Mouse (Mus musculus) heart, embryonic 11.5 days (tissue): ENCODE data around the gene Ptpn13. TPM values are rescaled to one million over a fixed set of nuclear protein-coding genes. Genes with fewer than 3 reads are reported as not detected.

Source experiments
- ATAC-seq: fragments of 200-750 bp; cut with Nextera tagmentation; replicated peaks from 2 replicates; pipeline ENCODE4 v1.8.0; 2017; ENCODE audit warnings: moderate library complexity; ENCODE audit not compliant: insufficient number of reproducible peaks, low FRiP score, low TSS enrichment
- H3K27ac ChIP-seq: fragments of 300-500 bp; sonication (generic); 2 replicates; pipeline ENCODE4 v1.5.1; 2014; ENCODE audit warnings: mild to moderate bottlenecking, low read depth, low read length
- H3K27me3 ChIP-seq: fragments of 300-500 bp; sonication (generic); 2 replicates; pipeline ENCODE4 v1.6.1; 2014; ENCODE audit warnings: mild to moderate bottlenecking, low read length, mixed read lengths; ENCODE audit not compliant: control insufficient read depth, insufficient read depth
- H3K36me3 ChIP-seq: fragments of 300-500 bp; sonication (generic); 2 replicates; pipeline ENCODE4 v1.6.1; 2014; ENCODE audit warnings: mild to moderate bottlenecking, low read length, moderate library complexity, mixed read lengths; ENCODE audit not compliant: control insufficient read depth, insufficient read depth
- H3K4me1 ChIP-seq: fragments of 300-500 bp; sonication (generic); 2 replicates; pipeline ENCODE4 v1.6.1; 2014; ENCODE audit warnings: low read length; ENCODE audit not compliant: control insufficient read depth, insufficient read depth
- H3K4me2 ChIP-seq: fragments of 300-500 bp; sonication (generic); 2 replicates; pipeline ENCODE4 v1.6.1; 2014; ENCODE audit warnings: mild to moderate bottlenecking, moderate library complexity
- H3K4me3 ChIP-seq: fragments of 300-500 bp; sonication (generic); 2 replicates; pipeline ENCODE4 v1.5.1; 2014; ENCODE audit warnings: low read depth, low read length
- H3K9ac ChIP-seq: fragments of 300-500 bp; sonication (generic); 2 replicates; pipeline ENCODE4 v1.6.1; 2014; ENCODE audit warnings: mild to moderate bottlenecking, low read depth, low read length, moderate library complexity
- H3K9me3 ChIP-seq: fragments of 300-500 bp; sonication (generic); replicated peaks from 2 replicates; pipeline ENCODE4 v1.6.1; 2016; ENCODE audit warnings: low read length; ENCODE audit not compliant: control insufficient read depth
- WGBS: fragments of 180-500 bp; shearing (Covaris S2); extraction: QIAGEN DNeasy Blood & Tissue Kit; methylation state at CpG from one replicate; pipeline ENCODE4 v1.1.7; 2014; ENCODE audit not compliant: insufficient replicate concordance; 5-methylcytosine and 5-hydroxymethylcytosine counted together
- polyA plus RNA-seq: library from polyadenylated mRNA; unstranded; fragments of >200 nt; fragmentation: Nextera tagmentation; extraction: Ambion mirVana; gene quantifications from 2 replicates; pipeline ENCODE4 v1.2.1, GENCODE M21; 2014

Ptpn13 gene
- polyA plus RNA-seq, 1 experiment from 2014 or later: 12.3 TPM

GRCm38 (mm10) chr5:103441706-103442105 lies 16.7 kb downstream of the Ptpn13 start:
- peaks cover 7% of the 10 kb centered on the region for H3K4me1 ChIP-seq
- H3K4me3 ChIP-seq: no peak overlapping the region
- ATAC-seq: no peak
- H3K9me3 ChIP-seq: no peaks in the 10 kb centered on the region
- 69% methylated on average over 4 of the region's 4 CpGs for WGBS
- H3K9ac ChIP-seq: no peak overlapping the region
- no peaks in the 10 kb centered on the region for H3K27me3 ChIP-seq
- no peak overlapping the region for H3K27ac ChIP-seq
- no peak overlapping the region for H3K4me2 ChIP-seq
- no peaks in the 10 kb centered on the region for H3K36me3 ChIP-seq

GRCm38 (mm10) chr5:103442269-103442688 lies 17.3 kb downstream of the Ptpn13 start:
- Histone ChIP-seq H3K4me2 (no peak overlapping the region), H3K9ac (no peak overlapping the region), H3K36me3 (no peaks in the 10 kb centered on the region), H3K4me3 (no peak overlapping the region), H3K27me3 (no peaks in the 10 kb centered on the region), H3K4me1 (peaks cover 6% of the 10 kb centered on the region; the same call in 1 of the 2 replicates), H3K9me3 (no peaks in the 10 kb centered on the region), H3K27ac (no peak overlapping the region)
- ATAC-seq: no peak
- WGBS: 73% methylated on average over 4 of the region's 4 CpGs

DNA sequence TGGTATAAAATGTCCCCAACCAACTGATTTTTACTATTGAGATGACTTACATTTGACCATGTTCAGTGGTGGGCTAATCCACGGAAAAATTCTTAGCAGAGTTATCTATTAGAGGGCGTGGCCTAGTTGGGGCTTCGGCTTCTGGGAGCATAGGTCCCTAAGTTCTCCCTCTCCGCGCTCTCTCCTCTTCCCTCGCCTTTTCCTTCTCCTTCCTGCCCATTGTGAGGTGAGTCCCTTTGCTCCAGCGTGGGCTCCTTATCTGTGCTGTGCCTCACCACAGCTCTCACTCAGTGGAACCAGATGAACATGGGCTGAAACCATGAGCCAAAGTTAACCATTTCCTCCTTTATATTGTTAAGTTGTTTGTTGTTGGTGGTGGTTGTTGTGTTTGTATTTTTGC lies 17.9 kb downstream of the Ptpn13 start:
- peaks cover 6% of the 10 kb centered on the region; the same call in 1 of the 2 replicates for H3K4me1 ChIP-seq
- H3K9me3 ChIP-seq: no peaks in the 10 kb centered on the region
- H3K4me2 ChIP-seq: no peak overlapping the region
- 30% methylated on average over 7 of the region's 7 CpGs for WGBS
- no peak for ATAC-seq
- no peak overlapping the region for H3K27ac ChIP-seq
- H3K36me3 ChIP-seq: no peaks in the 10 kb centered on the region
- H3K27me3 ChIP-seq: no peaks in the 10 kb centered on the region
- no peak overlapping the region for H3K9ac ChIP-seq
- H3K4me3 ChIP-seq: no peak overlapping the region

DNA sequence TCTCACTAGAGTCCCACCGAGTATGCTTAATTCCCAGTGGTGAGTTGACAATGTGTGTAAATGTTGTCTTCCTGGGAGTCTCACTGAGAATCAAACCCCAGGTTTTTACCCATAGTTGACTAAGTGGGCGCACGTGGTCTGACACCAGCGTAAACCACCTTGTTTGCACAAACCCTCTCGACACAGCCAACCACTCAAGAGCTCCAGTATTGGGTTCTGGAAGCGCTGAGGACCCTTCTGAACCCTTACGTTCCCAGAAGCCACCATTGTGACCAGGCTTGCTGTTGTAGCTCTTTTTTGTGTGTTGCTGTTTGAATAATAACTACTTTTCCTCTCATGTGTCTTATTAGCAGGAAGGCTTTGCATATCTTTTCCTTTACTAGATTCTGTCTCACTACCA lies 20.4 kb downstream of the Ptpn13 start:
- no peak for ATAC-seq
- Histone ChIP-seq H3K9ac (no peak overlapping the region), H3K27me3 (no peaks in the 10 kb centered on the region), H3K9me3 (no peaks in the 10 kb centered on the region), H3K4me1 (peaks cover 6% of the 10 kb centered on the region; the same call in 1 of the 2 replicates), H3K27ac (no peak overlapping the region), H3K36me3 (no peaks in the 10 kb centered on the region), H3K4me2 (no peak overlapping the region), H3K4me3 (no peak overlapping the region)
- 88% methylated on average over 7 of the region's 7 CpGs for WGBS

DNA sequence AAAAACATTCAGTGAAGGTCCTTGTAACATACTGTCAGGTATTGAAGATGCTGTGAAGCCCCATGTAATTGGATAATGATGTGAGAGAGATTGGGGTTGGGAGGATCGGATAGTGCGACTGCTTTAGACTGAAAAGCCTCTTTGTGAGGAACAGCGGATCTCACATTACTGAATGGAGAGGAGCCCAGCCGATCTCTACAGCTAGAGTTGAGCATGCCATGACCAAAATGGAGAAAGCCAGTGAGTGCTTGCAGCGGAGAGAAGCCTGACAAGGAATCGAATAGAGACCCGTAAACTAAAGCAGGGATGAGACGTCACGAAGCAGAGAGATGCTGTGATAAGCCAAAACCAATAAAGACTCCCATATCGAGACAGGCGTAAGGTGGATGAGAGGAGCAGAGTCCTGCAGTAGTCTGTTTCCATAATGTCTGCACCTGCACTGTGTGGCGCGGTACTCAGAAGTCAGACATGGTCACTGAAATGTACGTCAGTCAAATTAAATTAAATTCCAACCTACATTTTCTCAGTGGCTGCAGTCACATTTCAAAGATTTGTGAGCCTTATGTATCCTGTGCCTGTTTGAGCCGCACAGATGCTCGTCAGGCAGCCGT lies 22.9 kb downstream of the Ptpn13 start:
- Histone ChIP-seq H3K36me3 (0 out of 2 replicates have a peak, but pooled peaks cover 2% of the 10 kb centered on the region), H3K27me3 (no peaks in the 10 kb centered on the region), H3K27ac (no peak overlapping the region), H3K4me3 (no peak overlapping the region), H3K4me1 (peaks cover 5% of the 10 kb centered on the region; the same call in 1 of the 2 replicates), H3K4me2 (no peak overlapping the region), H3K9me3 (no peaks in the 10 kb centered on the region; the same call in 1 of the 2 replicates), H3K9ac (no peak overlapping the region)
- ATAC-seq: no peak
- WGBS: 83% methylated on average over 17 of the region's 17 CpGs

- ATAC-seq: no peak
- Histone ChIP-seq H3K9me3 (no peaks in the 10 kb centered on the region; the same call in 1 of the 2 replicates), H3K4me3 (no peak overlapping the region), H3K36me3 (0 out of 2 replicates have a peak, but pooled peaks cover 2% of the 10 kb centered on the region), H3K4me2 (no peak overlapping the region), H3K27me3 (no peaks in the 10 kb centered on the region), H3K27ac (no peak overlapping the region), H3K9ac (no peak overlapping the region), H3K4me1 (0 out of 2 replicates have a peak, but pooled peaks cover 3% of the 10 kb centered on the region)
- 61% methylated on average over 1 of the region's 1 CpGs for WGBS
These were observed 23.5 kb downstream of the Ptpn13 start for GRCm38 (mm10) chr5:103448470-103448869.

DNA sequence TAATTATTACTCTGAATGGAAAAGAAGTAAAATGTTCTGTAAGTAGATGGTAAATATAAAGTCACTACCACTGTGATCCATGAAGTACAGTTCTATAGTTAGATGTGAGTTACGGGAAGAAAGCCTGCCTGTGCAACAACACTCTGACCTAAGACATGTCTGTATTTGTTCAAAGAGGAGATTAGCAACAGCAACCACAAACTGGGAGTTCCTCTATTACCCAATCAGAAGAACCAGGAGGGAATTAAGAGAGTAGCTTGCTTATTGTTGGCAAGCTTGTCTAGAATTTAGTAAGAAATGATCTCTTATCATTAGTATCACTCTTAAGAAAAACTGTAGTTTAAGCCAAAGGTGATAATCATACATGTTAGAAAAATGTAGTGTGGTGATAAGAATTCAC lies 25.7 kb downstream of the Ptpn13 start:
- H3K4me1 ChIP-seq: 0 out of 2 replicates have a peak, but pooled peaks cover 3% of the 10 kb centered on the region
- H3K9ac ChIP-seq: no peak overlapping the region
- H3K36me3 ChIP-seq: 0 out of 2 replicates have a peak, but pooled peaks cover 2% of the 10 kb centered on the region
- no peaks in the 10 kb centered on the region; the same call in 1 of the 2 replicates for H3K9me3 ChIP-seq
- no peak overlapping the region for H3K4me2 ChIP-seq
- H3K27me3 ChIP-seq: no peaks in the 10 kb centered on the region
- H3K4me3 ChIP-seq: no peak overlapping the region
- 91% methylated on average over 1 of the region's 1 CpGs for WGBS
- ATAC-seq: no peak
- no peak overlapping the region for H3K27ac ChIP-seq

DNA sequence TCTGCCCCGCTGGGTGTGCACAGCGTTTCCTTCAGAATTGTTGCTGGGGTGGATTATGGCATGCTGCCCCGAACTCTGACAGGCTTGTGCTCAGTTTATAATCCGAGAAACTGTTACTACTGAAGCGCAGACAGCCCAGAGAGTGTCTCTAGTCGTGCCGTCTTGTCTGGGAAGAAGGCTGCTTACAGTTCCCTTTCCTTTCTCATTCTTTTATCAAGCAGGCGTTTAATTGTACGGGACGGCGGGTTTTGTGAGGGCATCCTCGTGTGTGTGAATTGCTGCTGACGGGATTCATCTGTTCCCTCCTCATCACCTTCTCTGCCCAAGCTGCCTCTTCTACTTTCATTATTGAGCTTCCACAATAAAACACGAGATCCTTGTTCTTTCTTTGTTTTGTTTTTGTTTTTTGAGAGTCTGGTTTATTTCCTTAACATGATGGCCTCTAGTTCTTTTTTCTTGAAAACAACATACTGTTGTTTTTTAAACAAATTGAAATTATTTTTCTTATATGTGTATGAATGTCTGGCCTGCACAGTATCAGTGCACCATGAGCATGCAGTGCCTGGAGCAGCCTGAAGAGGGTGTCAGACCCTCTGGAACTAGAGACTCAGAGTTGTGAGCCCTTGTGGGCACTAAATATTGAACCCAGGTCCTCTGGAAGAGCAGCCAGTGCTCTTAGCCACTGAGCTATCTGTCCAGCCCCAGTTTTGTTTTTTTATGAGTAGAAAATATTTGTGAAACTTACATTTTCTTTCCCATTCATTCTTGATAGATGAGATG lies 28.6 kb downstream of the Ptpn13 start:
- no peak overlapping the region for H3K27ac ChIP-seq
- WGBS: 66% methylated on average over 14 of the region's 14 CpGs
- no peak overlapping the region for H3K4me3 ChIP-seq
- ATAC-seq: no peak
- peaks cover 1% of the 10 kb centered on the region; the same call in 1 of the 2 replicates for H3K4me1 ChIP-seq
- no peak overlapping the region for H3K9ac ChIP-seq
- no peaks in the 10 kb centered on the region; the same call in 1 of the 2 replicates for H3K9me3 ChIP-seq
- no peaks in the 10 kb centered on the region for H3K27me3 ChIP-seq
- H3K4me2 ChIP-seq: no peak overlapping the region
- H3K36me3 ChIP-seq: 0 out of 2 replicates have a peak, but pooled peaks cover 2% of the 10 kb centered on the region
